Mouse (Mus musculus) MEL (cell line): ENCODE results near the gene Tmco5. TPM values are rescaled to one million over a fixed set of nuclear protein-coding genes. Genes with fewer than 3 reads are reported as not detected.

Experiments used
- DNase-seq: peaks from one replicate; pipeline ENCODE4 v3.0.0; 2011; ENCODE audit warnings: low read depth, low spot score
- H3K27ac ChIP-seq: 2 replicates; pipeline ENCODE4 v1.5.1; 2012; ENCODE audit warnings: low read depth, mild to moderate bottlenecking, control low read depth, low read length, moderate library complexity; ENCODE audit not compliant: control insufficient read depth
- H3K27me3 ChIP-seq, 2 experiments: fragments of 150-350 bp in 1 of 2; sonication (generic) in 1 of 2; 2 replicates each; pipeline ENCODE4 v1.6.1; 2012; ENCODE audit warnings: low read length in 2 of 2, mild to moderate bottlenecking in 2 of 2, improper control_type of control experiment in 1 of 2, moderate library complexity in 1 of 2; ENCODE audit not compliant: insufficient read depth in 2 of 2, control insufficient read depth in 1 of 2
- H3K36me3 ChIP-seq, 2 experiments: 2 replicates each; pipeline ENCODE4 v1.6.1; 2012 to 2014; ENCODE audit warnings: low read length in 2 of 2, improper control_type of control experiment in 1 of 2, inconsistent platforms in 1 of 2, mild to moderate bottlenecking in 1 of 2; ENCODE audit not compliant: insufficient read depth in 2 of 2, control insufficient read depth in 1 of 2
- H3K4me1 ChIP-seq, 2 experiments: fragments of 150-350 bp in 1 of 2; sonication (generic) in 1 of 2; 2 replicates each; pipeline ENCODE4 v1.6.1; 2012; ENCODE audit warnings: low read length in 2 of 2, improper control_type of control experiment in 1 of 2, mild to moderate bottlenecking in 1 of 2; ENCODE audit not compliant: insufficient read depth in 2 of 2, control insufficient read depth in 1 of 2
- H3K4me3 ChIP-seq, 2 experiments: fragments of 150-350 bp in 1 of 2; sonication (generic) in 1 of 2; 2 replicates each; pipeline ENCODE4 v1.5.1; 2012; ENCODE audit warnings: low read depth in 2 of 2, low read length in 2 of 2, mild to moderate bottlenecking in 2 of 2, moderate library complexity in 2 of 2, control low read depth in 1 of 2, improper control_type of control experiment in 1 of 2; ENCODE audit not compliant: control insufficient read depth in 1 of 2, insufficient read depth in 1 of 2
- H3K79me2 ChIP-seq: 2 replicates; pipeline ENCODE4 v1.6.1; 2012; ENCODE audit warnings: mild to moderate bottlenecking, low read length, moderate library complexity; ENCODE audit not compliant: control insufficient read depth, poor library complexity, insufficient read depth
- H3K9ac ChIP-seq: 2 replicates; pipeline ENCODE4 v1.6.1; 2012; ENCODE audit warnings: low read depth, mild to moderate bottlenecking, control low read depth, low read length, moderate library complexity; ENCODE audit not compliant: control insufficient read depth, poor library complexity, severe bottlenecking
- H3K9me3 ChIP-seq: fragments of 150-350 bp; sonication (generic); replicated peaks from 2 replicates; pipeline ENCODE4 v1.6.1; 2012; ENCODE audit warnings: mild to moderate bottlenecking, low read length, improper control_type of control experiment, moderate library complexity; ENCODE audit not compliant: insufficient read depth
- BHLHE40 ChIP-seq: IDR thresholded peaks from 2 replicates; pipeline ENCODE4 v1.6.1; 2012; ENCODE audit warnings: low read depth, mild to moderate bottlenecking, inconsistent platforms, low read length, improper control_type of control experiment, borderline replicate concordance
- CHD1 ChIP-seq: IDR thresholded peaks from 2 replicates; pipeline ENCODE4 v1.6.1; 2012; ENCODE audit warnings: low read depth, mild to moderate bottlenecking, inconsistent platforms, low read length, improper control_type of control experiment
- CHD2 ChIP-seq: IDR thresholded peaks from 2 replicates; pipeline ENCODE4 v1.6.1; 2011; ENCODE audit warnings: low read length, improper control_type of control experiment
- CTCF ChIP-seq, 3 experiments: IDR thresholded peaks in 2 of 3; conservative IDR thresholded peaks in 1 of 3; 2 replicates each; pipeline ENCODE4 v1.5.1; 2011 to 2012; ENCODE audit warnings: low read length in 3 of 3, low read depth in 2 of 3, mild to moderate bottlenecking in 2 of 3, improper control_type of control experiment in 1 of 3, inconsistent platforms in 1 of 3, mixed read lengths in 1 of 3, moderate library complexity in 1 of 3; ENCODE audit not compliant: control insufficient read depth in 1 of 3, insufficient read depth in 1 of 3, poor library complexity in 1 of 3, severe bottlenecking in 1 of 3
- E2F4 ChIP-seq: IDR thresholded peaks from 2 replicates; pipeline ENCODE4 v1.6.1; 2011; ENCODE audit warnings: low read depth, low read length, improper control_type of control experiment, borderline replicate concordance
- ELF1 ChIP-seq: IDR thresholded peaks from 2 replicates; pipeline ENCODE4 v1.6.1; 2014; ENCODE audit warnings: low read depth, mild to moderate bottlenecking, inconsistent platforms, low read length, improper control_type of control experiment, moderate library complexity
- EP300 ChIP-seq, 2 experiments: IDR thresholded peaks; 2 replicates each; pipeline ENCODE4 v1.6.1; 2011; ENCODE audit warnings: improper control_type of control experiment in 2 of 2, low read length in 2 of 2, low read depth in 1 of 2, mild to moderate bottlenecking in 1 of 2
- ETS1 ChIP-seq: IDR thresholded peaks from 2 replicates; pipeline ENCODE4 v1.6.1; 2012; ENCODE audit warnings: low read depth, mild to moderate bottlenecking, inconsistent platforms, low read length, improper control_type of control experiment, moderate library complexity
- GABPA ChIP-seq: IDR thresholded peaks from 2 replicates; pipeline ENCODE4 v1.6.1; 2012; ENCODE audit warnings: low read depth, mild to moderate bottlenecking, inconsistent platforms, low read length, improper control_type of control experiment, moderate library complexity
- HCFC1 ChIP-seq: IDR thresholded peaks from 2 replicates; pipeline ENCODE4 v1.6.1; 2012; ENCODE audit warnings: low read depth, mild to moderate bottlenecking, inconsistent platforms, low read length, improper control_type of control experiment, moderate library complexity
- JUND ChIP-seq: IDR thresholded peaks from 2 replicates; pipeline ENCODE4 v1.6.1; 2011; ENCODE audit warnings: low read depth, mild to moderate bottlenecking, improper control_type of control experiment, low read length
- KAT2A ChIP-seq: conservative IDR thresholded peaks from 2 replicates; pipeline ENCODE4 v1.6.1; 2012; ENCODE audit warnings: low read depth, low read length, improper control_type of control experiment, inconsistent platforms
- MAFK ChIP-seq: IDR thresholded peaks from 2 replicates; pipeline ENCODE4 v1.6.1; 2011; ENCODE audit warnings: low read depth, mild to moderate bottlenecking, low read length, improper control_type of control experiment, borderline replicate concordance
- MAZ ChIP-seq: IDR thresholded peaks from 2 replicates; pipeline ENCODE4 v1.6.1; 2012; ENCODE audit warnings: low read depth, mild to moderate bottlenecking, inconsistent platforms, low read length, improper control_type of control experiment
- MEF2A ChIP-seq: IDR thresholded peaks from 2 replicates; pipeline ENCODE4 v1.6.1; 2014; ENCODE audit warnings: low read depth, mild to moderate bottlenecking, inconsistent platforms, low read length, improper control_type of control experiment; ENCODE audit not compliant: poor library complexity, insufficient replicate concordance, severe bottlenecking; ENCODE audit errors: extremely low read depth
- MXI1 ChIP-seq: IDR thresholded peaks from 2 replicates; pipeline ENCODE4 v1.6.1; 2011; ENCODE audit warnings: mild to moderate bottlenecking, low read depth, low read length, improper control_type of control experiment
- NRF1 ChIP-seq: IDR thresholded peaks from 2 replicates; pipeline ENCODE4 v1.6.1; 2014; ENCODE audit warnings: low read depth, mild to moderate bottlenecking, inconsistent platforms, low read length, improper control_type of control experiment, moderate library complexity; ENCODE audit not compliant: poor library complexity, insufficient read depth, severe bottlenecking
- POLR2A ChIP-seq, 2 experiments: IDR thresholded peaks; 2 replicates each; pipeline ENCODE4 v1.6.1; 2011 to 2012; ENCODE audit warnings: low read length in 2 of 2, mild to moderate bottlenecking in 2 of 2, control low read depth in 1 of 2, improper control_type of control experiment in 1 of 2, low read depth in 1 of 2, moderate library complexity in 1 of 2; ENCODE audit not compliant: control insufficient read depth in 1 of 2, insufficient read depth in 1 of 2, poor library complexity in 1 of 2
- RAD21 ChIP-seq: IDR thresholded peaks from 2 replicates; pipeline ENCODE4 v1.6.1; 2011; ENCODE audit warnings: mild to moderate bottlenecking, low read depth, low read length, improper control_type of control experiment
- SIN3A ChIP-seq: IDR thresholded peaks from 2 replicates; pipeline ENCODE4 v1.6.1; 2012; ENCODE audit warnings: low read length, improper control_type of control experiment, inconsistent platforms
- SMC3 ChIP-seq: IDR thresholded peaks from 2 replicates; pipeline ENCODE4 v1.6.1; 2011; ENCODE audit warnings: low read depth, low read length, improper control_type of control experiment
- TAL1 ChIP-seq: IDR thresholded peaks from 2 replicates; pipeline ENCODE4 v1.6.1; 2012; ENCODE audit warnings: mild to moderate bottlenecking, inconsistent platforms, low read length, moderate library complexity, mixed read lengths
- UBTF ChIP-seq: IDR thresholded peaks from 2 replicates; pipeline ENCODE4 v1.6.1; 2012; ENCODE audit warnings: low read depth, mild to moderate bottlenecking, inconsistent platforms, low read length, improper control_type of control experiment, moderate library complexity, borderline replicate concordance; ENCODE audit not compliant: insufficient read depth
- USF1 ChIP-seq: IDR thresholded peaks from 2 replicates; pipeline ENCODE4 v1.6.1; 2014; ENCODE audit warnings: low read depth, mild to moderate bottlenecking, inconsistent platforms, low read length, improper control_type of control experiment, moderate library complexity
- ZC3H11A ChIP-seq: IDR thresholded peaks from 2 replicates; pipeline ENCODE4 v1.6.1; 2012; ENCODE audit warnings: low read depth, mild to moderate bottlenecking, inconsistent platforms, low read length, improper control_type of control experiment
- ZMIZ1 ChIP-seq: IDR thresholded peaks from 2 replicates; pipeline ENCODE4 v1.6.1; 2012; ENCODE audit warnings: low read depth, mild to moderate bottlenecking, inconsistent platforms, low read length, improper control_type of control experiment, moderate library complexity
- polyA plus RNA-seq, 2 experiments: library from polyadenylated mRNA; stranded (reverse) in 1 of 2; unstranded in 1 of 2; fragments of >175 nt in 1 of 2; fragments of >200 nt in 1 of 2; gene quantifications; 2 replicates each; pipeline versions ENCODE4 v1.2.1 to v1.2.4; 2012; ENCODE audit warnings: low replicate concordance in 2 of 2, low read depth in 1 of 2; ENCODE audit not compliant: insufficient read length in 2 of 2, insufficient read depth in 1 of 2, missing spikeins in 1 of 2
- total RNA-seq: library from RNA; depleted of rRNA; stranded (reverse); fragments of 300-350 nt; gene quantifications from 2 replicates; pipeline ENCODE4 v1.2.3, GENCODE M21; 2012

Tmco5 gene
- total and polyA plus RNA-seq, 3 experiments: not detected

DNA sequence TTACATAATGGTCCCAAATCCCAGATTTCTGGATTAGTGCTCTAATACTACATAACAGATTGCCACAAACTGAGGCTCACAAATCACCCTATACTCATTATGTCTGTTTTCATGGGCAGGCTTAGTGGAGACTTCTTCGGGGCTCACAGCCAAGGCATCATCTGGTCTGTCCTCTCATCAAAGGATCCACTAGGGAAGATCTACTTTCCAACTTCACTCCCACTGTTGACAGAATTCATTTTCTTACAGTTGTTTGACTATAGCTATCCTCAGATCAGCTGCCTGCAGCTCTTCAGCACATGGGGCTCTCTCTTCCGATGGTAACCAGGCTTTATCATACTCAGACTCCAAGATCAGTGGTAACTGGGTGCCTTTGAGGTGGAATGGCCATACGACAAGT is 45.2 kb downstream of the Tmco5 start (continued):
- TF ChIP-seq MAFK (no peak), MEF2A (no peak), NRF1 (no peak)

DNA sequence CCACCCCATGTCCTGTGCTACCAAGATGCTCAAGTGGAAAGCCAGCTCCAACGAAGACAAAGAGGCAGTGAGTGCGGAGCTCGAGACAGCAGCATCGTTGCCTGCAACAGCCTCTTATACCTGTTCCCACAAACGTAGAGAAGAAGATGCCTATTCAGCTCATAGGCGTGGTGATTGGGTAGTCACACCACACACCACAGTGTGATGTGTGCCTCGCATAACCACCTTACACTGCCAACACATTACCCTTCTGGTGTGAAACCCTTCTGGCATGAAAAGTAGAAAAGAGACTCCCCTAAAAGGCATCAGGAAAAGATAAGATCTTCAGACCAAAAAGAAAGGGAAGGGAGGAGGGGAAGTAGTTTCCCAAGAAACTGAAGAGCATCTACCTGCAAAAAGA is 45.8 kb downstream of the Tmco5 start:
- H3K4me3 ChIP-seq: no peak overlapping the region
- no peak for TF ChIP-seq E2F4
- no peak for TF ChIP-seq CHD2
- DNase-seq: no peak
- no peaks in the 10 kb centered on the region for H3K79me2 ChIP-seq
- no peak overlapping the region for H3K27ac ChIP-seq
- H3K4me1 ChIP-seq: no peaks in the 10 kb centered on the region
- H3K36me3 ChIP-seq: no peaks in the 10 kb centered on the region
- H3K27me3 ChIP-seq: no peaks in the 10 kb centered on the region
- no peak overlapping the region for H3K9ac ChIP-seq
- H3K9me3 ChIP-seq: no peaks in the 10 kb centered on the region

DNA sequence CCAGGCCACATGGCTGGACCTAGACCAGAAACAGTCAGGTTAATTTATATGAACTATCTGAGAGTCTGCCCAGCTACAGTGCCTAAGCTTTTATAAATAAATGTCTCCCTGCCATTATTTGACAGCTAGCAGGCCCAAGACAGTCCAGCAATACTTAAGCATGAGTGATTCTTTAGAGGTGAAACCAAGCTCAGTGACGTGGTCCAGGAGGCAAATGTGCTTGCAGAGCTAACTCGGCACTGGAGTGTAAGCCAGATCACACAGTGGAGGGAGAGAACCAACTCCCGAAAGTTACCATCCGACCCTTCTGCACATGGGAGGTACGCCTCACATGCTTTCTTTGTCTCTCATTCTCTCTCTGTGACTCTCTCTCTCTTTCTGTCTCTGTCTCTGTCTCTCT is 46.7 kb downstream of the Tmco5 start:
- no peaks in the 10 kb centered on the region for H3K79me2 ChIP-seq

DNA sequence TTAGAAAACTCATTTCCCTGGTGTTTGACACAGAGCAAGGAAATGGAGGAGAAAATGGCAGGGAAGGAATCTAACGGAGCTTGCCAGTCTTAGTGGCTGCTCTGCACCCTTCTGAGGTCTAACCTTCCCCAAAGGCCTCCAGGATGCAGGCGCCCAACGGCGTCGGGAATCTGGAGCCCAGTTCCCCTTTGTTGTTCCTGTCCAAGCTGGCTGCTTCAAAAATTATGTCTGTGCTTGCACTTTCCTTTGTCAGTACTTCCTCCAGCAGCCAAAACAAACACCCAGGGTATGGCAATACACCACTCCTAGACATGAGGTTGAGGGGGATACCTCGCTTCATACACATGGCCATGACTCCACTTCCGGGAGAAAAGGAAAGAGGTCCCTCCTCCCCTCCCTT is 53.7 kb downstream of the Tmco5 start:
- no peak overlapping the region for H3K27ac ChIP-seq
- no peak for DNase-seq
- no peaks in the 10 kb centered on the region for H3K36me3 ChIP-seq
- no peaks in the 10 kb centered on the region for H3K27me3 ChIP-seq
- H3K4me3 ChIP-seq: no peak overlapping the region
- TF ChIP-seq GABPA (no peak), CTCF (IDR thresholded peaks at IDR 0.05 in 2 of 3, conservative IDR thresholded peaks at IDR 0.05 in 1 of 3; ENCODE audit: control insufficient read depth in 1 of 3, insufficient read depth in 1 of 3, low read depth in 2 of 3, low read length in 3 of 3, poor library complexity in 1 of 3, severe bottlenecking in 1 of 3) (no peak), MAZ (no peak), HCFC1 (no peak), USF1 (no peak), ZMIZ1 (no peak), BHLHE40 (no peak), SIN3A (no peak), ELF1 (no peak), MEF2A (no peak), E2F4 (no peak), ZC3H11A (no peak), KAT2A (no peak), MXI1 (no peak), CHD1 (no peak), ETS1 (no peak)
- TF ChIP-seq, all 39 proteins: peak for 0
- Histone ChIP-seq H3K9ac (no peak overlapping the region), H3K79me2 (no peaks in the 10 kb centered on the region), H3K4me1 (no peaks in the 10 kb centered on the region), H3K9me3 (no peaks in the 10 kb centered on the region)

More for the DNA sequence above, 46.7 kb downstream of the Tmco5 start:
- Histone ChIP-seq H3K27ac (no peak overlapping the region), H3K27me3 (no peaks in the 10 kb centered on the region), H3K4me3 (no peak overlapping the region), H3K4me1 (no peaks in the 10 kb centered on the region), H3K9ac (no peak overlapping the region), H3K36me3 (no peaks in the 10 kb centered on the region), H3K9me3 (no peaks in the 10 kb centered on the region)
- no peak for DNase-seq
- TF ChIP-seq USF1 (no peak), CHD2 (no peak), TAL1 (no peak), HCFC1 (no peak), SMC3 (no peak), POLR2A (IDR thresholded peaks at IDR 0.05; ENCODE audit: control insufficient read depth in 1 of 2, insufficient read depth in 1 of 2, low read depth in 1 of 2, low read length in 2 of 2, poor library complexity in 1 of 2) (no peak), UBTF (no peak), RAD21 (no peak), ZMIZ1 (no peak), EP300 (IDR thresholded peaks at IDR 0.05; ENCODE audit: low read depth in 1 of 2, low read length in 2 of 2) (no peak), JUND (no peak), GABPA (no peak), CTCF (IDR thresholded peaks at IDR 0.05 in 2 of 3, conservative IDR thresholded peaks at IDR 0.05 in 1 of 3; ENCODE audit: control insufficient read depth in 1 of 3, insufficient read depth in 1 of 3, low read depth in 2 of 3, low read length in 3 of 3, poor library complexity in 1 of 3, severe bottlenecking in 1 of 3) (no peak)
